Mouse (Mus musculus): ENCODE data around the gene S1pr5. TPM values are rescaled to one million over a fixed set of nuclear protein-coding genes. Genes with fewer than 3 reads are reported as not detected.

The S1pr5 gene
- 0.16 TPM for polyA plus RNA-seq (2014; fragmentation: Illumina TruSeq; extraction: RNeasy Lipid Tissue Mini Kit (QIAGEN cat#74804); ENCODE audit: low read depth, low replicate concordance)

DNA sequence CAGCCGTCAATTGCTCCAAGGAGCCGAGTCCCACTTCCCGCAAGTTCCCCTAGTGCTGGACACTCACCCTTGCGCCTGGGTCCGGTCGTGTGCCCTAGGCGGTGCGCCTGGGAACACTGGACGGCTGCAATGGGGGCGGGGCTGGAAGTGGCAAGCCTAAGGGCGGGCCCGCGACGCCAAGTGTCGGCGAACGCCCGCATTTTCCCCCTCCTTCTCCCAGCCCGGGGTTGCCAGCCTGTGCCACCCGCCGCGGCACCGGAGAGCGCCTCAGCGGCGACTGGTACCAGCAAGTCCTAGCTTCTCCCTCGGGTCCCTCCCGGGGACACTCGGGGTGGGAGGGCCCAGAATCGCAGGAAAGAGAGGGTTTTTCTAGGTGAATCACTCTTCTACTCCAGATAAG is at the start of gene S1pr5:
Gene S1pr5, minus strand, starts transcription at position 118 of the 400 bp plus-strand sequence.

DNA sequence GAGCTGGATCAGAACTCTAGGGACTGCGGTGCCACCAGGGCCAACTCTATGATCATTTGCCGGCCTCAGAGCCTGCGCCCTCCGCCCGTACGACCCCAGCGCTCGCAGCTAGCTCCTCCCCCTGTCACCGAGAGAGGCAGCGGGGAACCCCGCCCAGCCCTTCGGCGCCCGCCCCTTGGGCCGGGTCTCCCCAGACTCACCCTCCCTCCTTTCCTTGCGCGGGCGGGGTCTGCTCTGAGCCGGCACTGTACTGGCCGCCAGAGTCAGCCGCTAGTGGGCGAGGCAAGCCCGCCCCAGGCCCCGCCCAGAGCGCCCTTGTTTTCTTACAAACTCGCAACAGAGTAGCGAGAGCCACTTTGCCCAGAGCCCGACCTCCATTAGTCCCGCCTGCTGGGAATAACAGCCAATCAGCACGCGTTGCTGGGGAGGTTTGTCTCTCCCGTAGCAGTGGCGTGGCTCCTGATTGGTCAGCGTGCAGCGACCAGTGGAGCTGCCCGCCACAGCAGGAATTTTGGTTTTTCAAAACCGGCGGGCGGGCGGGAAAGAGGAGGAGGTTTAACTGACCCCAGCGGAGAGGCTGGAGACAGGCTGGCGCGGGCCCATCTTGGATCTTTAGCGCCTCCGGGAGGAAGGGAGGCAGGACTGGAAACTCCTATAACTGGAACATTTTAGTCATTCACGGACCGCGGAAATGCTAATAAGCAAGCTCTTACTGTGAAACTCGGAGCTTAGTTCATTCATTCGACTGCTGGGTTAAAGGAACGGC is 43.0 kb upstream of the S1pr5 start, which contains the start of gene Cdkn2d:
Gene Cdkn2d, minus strand, starts transcription at position 386 of the 766 bp plus-strand sequence.

DNA sequence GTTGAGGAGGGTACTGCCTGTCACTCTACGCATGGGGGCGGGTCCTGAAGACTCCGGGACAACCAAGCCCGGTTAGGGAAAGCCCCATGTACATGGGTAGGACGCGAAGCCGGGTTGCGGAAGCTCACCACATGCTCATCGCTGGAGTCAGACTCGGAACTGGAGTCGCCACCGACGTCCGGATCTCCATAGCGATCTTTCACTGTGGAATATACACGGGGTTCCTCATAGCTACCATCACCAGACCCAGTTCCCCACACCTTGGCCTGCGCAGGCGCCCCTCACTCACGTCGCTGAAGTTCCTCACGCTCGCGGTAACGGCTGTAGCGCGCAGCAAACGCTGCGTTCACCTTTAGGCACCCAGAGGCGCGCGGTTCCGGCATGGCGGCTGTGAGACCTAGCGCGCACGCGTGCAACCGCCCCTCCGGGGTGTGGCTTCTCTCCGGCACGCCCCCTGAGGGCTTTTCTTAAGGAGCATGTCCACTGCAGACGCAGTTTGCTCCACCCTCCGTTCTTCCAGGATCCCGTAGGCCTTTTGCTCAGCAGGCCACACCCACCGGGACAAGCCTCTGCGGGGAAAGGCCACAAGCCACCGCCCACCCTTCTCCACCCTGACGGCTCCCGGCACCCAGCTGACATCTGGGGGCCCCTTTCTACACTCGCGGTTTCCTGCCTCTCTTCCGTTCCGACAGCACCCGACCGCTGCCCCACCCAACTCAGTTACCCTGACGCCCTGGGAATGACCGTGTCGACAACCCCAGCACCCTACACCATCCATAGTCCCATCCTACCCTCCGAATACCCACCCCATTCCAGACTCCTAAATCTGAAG is 39.5 kb upstream of the S1pr5 start, which contains the start of gene Kri1:
Gene Kri1, minus strand, starts transcription at position 399 of the 832 bp plus-strand sequence.

DNA sequence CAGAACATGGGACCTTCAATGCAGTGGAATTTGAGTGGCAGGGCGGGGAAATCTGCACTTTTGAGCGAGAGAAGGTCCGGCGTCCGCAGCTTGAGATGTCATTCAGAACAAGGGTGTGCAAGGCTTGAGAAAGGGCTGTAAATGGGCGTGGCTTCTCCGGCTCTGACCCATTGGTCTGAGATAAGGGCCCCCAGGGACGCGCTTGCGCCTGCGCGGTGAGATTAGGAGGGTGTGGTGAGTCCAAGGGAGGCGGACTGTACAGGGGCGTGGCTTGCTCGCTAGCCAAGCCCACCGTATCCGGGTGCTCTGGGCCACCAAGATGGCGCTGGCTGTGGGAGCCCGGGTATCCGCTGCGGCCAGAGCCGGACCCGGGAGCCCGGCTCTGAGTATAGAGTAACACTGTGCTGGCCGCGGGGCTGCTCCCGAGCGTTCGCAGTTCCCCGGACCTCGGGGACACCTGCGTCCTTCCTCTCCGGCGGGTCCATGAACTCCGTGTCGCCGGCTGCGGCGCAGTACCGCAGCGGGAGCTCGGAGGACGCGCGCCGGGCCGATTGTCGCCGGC is 16.8 kb upstream of the S1pr5 start, which contains the start of gene Atg4d:
Gene Atg4d, plus strand, starts transcription at position 294 of the 562 bp plus-strand sequence.

DNA sequence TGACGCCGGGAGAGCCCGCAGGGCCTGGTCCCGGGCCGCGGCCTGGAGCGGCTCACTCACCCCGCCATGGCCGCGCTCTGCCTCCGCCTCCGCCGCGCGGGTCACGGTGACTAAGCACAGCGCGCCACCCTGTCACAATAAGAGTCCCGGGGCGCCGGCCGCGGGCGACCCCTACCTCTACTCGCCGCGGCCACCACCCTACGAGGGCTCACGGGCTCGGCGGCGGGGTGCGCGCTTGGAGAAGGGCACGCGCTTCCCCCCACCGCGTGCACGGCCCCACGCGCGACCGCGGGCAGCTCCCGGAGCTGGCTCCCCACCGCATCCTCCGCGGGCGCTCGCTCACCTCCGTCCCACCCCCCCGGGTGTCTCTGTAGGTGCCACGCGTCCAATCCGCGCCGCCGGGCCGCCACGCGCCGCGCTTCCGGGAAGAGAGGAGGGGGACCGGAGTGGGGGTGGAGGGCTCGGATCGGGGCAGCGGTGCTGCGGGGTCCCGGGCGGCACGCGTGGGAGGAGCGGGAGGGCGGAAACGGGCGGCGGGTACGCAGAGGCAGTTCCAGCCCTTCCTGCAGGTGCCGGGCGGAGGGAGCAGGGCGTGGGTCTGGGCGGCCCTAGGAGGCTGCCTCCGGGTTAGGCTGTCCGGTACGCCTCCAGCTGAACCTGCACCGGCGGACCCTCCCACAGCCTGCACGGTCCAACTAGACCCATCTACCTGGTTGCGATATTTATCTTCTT is 9.3 kb downstream of the S1pr5 start, which contains the start of gene Keap1:
Gene Keap1, minus strand, starts transcription at position 629 of the 732 bp plus-strand sequence.

Other genes with a start within 250 kb of the S1pr5 start
- 1.6 TPM for gene Mrpl4, start 245.7 kb downstream of the S1pr5 start, polyA plus RNA-seq (2014; fragmentation: Illumina TruSeq; extraction: RNeasy Lipid Tissue Mini Kit (QIAGEN cat#74804); ENCODE audit: low read depth, low replicate concordance)
- 4.6 TPM for gene Icam1, start 232.5 kb downstream of the S1pr5 start, polyA plus RNA-seq (2014; fragmentation: Illumina TruSeq; extraction: RNeasy Lipid Tissue Mini Kit (QIAGEN cat#74804); ENCODE audit: low read depth, low replicate concordance)
- gene Icam4, start 219.1 kb downstream of the S1pr5 start, polyA plus RNA-seq (2014; fragmentation: Illumina TruSeq; extraction: RNeasy Lipid Tissue Mini Kit (QIAGEN cat#74804); ENCODE audit: low read depth, low replicate concordance) = not detected
- gene Icam5, start 216.4 kb downstream of the S1pr5 start, polyA plus RNA-seq (2014; fragmentation: Illumina TruSeq; extraction: RNeasy Lipid Tissue Mini Kit (QIAGEN cat#74804); ENCODE audit: low read depth, low replicate concordance) = not detected
- gene Zglp1, start 181.3 kb downstream of the S1pr5 start, polyA plus RNA-seq (2014; fragmentation: Illumina TruSeq; extraction: RNeasy Lipid Tissue Mini Kit (QIAGEN cat#74804); ENCODE audit: low read depth, low replicate concordance) = not detected
- not detected for gene Gm49373, start 175.3 kb downstream of the S1pr5 start, polyA plus RNA-seq (2014; fragmentation: Illumina TruSeq; extraction: RNeasy Lipid Tissue Mini Kit (QIAGEN cat#74804); ENCODE audit: low read depth, low replicate concordance)
- gene Fdx1l, start 174.8 kb downstream of the S1pr5 start, polyA plus RNA-seq (2014; fragmentation: Illumina TruSeq; extraction: RNeasy Lipid Tissue Mini Kit (QIAGEN cat#74804); ENCODE audit: low read depth, low replicate concordance) = 0.73 TPM
- 0.79 TPM for gene Gm38431, start 156.4 kb downstream of the S1pr5 start, polyA plus RNA-seq (2014; fragmentation: Illumina TruSeq; extraction: RNeasy Lipid Tissue Mini Kit (QIAGEN cat#74804); ENCODE audit: low read depth, low replicate concordance)
- 9.6 TPM for gene Raver1, start 156.4 kb downstream of the S1pr5 start, polyA plus RNA-seq (2014; fragmentation: Illumina TruSeq; extraction: RNeasy Lipid Tissue Mini Kit (QIAGEN cat#74804); ENCODE audit: low read depth, low replicate concordance)
- 3.4 TPM for gene Tyk2, start 117.2 kb downstream of the S1pr5 start, polyA plus RNA-seq (2014; fragmentation: Illumina TruSeq; extraction: RNeasy Lipid Tissue Mini Kit (QIAGEN cat#74804); ENCODE audit: low read depth, low replicate concordance)
- gene Cdc37, start 98.5 kb downstream of the S1pr5 start, polyA plus RNA-seq (2014; fragmentation: Illumina TruSeq; extraction: RNeasy Lipid Tissue Mini Kit (QIAGEN cat#74804); ENCODE audit: low read depth, low replicate concordance) = 6.8 TPM
- 0.85 TPM for gene Pde4a, start 82.7 kb downstream of the S1pr5 start, polyA plus RNA-seq (2014; fragmentation: Illumina TruSeq; extraction: RNeasy Lipid Tissue Mini Kit (QIAGEN cat#74804); ENCODE audit: low read depth, low replicate concordance)
- 8.0 TPM for gene Keap1, start 9.1 kb downstream of the S1pr5 start, polyA plus RNA-seq (2014; fragmentation: Illumina TruSeq; extraction: RNeasy Lipid Tissue Mini Kit (QIAGEN cat#74804); ENCODE audit: low read depth, low replicate concordance)
- gene Atg4d, start 16.9 kb upstream of the S1pr5 start, polyA plus RNA-seq (2014; fragmentation: Illumina TruSeq; extraction: RNeasy Lipid Tissue Mini Kit (QIAGEN cat#74804); ENCODE audit: low read depth, low replicate concordance) = 2.7 TPM
- gene Kri1, start 39.5 kb upstream of the S1pr5 start, polyA plus RNA-seq (2014; fragmentation: Illumina TruSeq; extraction: RNeasy Lipid Tissue Mini Kit (QIAGEN cat#74804); ENCODE audit: low read depth, low replicate concordance) = 3.2 TPM
- gene Cdkn2d, start 43.0 kb upstream of the S1pr5 start, polyA plus RNA-seq (2014; fragmentation: Illumina TruSeq; extraction: RNeasy Lipid Tissue Mini Kit (QIAGEN cat#74804); ENCODE audit: low read depth, low replicate concordance) = 6.7 TPM
- 10.9 TPM for gene Ap1m2, start 63.9 kb upstream of the S1pr5 start, polyA plus RNA-seq (2014; fragmentation: Illumina TruSeq; extraction: RNeasy Lipid Tissue Mini Kit (QIAGEN cat#74804); ENCODE audit: low read depth, low replicate concordance)
- 16.9 TPM for gene Slc44a2, start 72.3 kb upstream of the S1pr5 start, polyA plus RNA-seq (2014; fragmentation: Illumina TruSeq; extraction: RNeasy Lipid Tissue Mini Kit (QIAGEN cat#74804); ENCODE audit: low read depth, low replicate concordance)
- gene Ilf3, start 119.4 kb upstream of the S1pr5 start, polyA plus RNA-seq (2014; fragmentation: Illumina TruSeq; extraction: RNeasy Lipid Tissue Mini Kit (QIAGEN cat#74804); ENCODE audit: low read depth, low replicate concordance) = 17.0 TPM
- gene Qtrt1, start 163.4 kb upstream of the S1pr5 start, polyA plus RNA-seq (2014; fragmentation: Illumina TruSeq; extraction: RNeasy Lipid Tissue Mini Kit (QIAGEN cat#74804); ENCODE audit: low read depth, low replicate concordance) = not detected
- 32.2 TPM for gene Dnm2, start 176.5 kb upstream of the S1pr5 start, polyA plus RNA-seq (2014; fragmentation: Illumina TruSeq; extraction: RNeasy Lipid Tissue Mini Kit (QIAGEN cat#74804); ENCODE audit: low read depth, low replicate concordance)